Mouse (Mus musculus): ENCODE results near the gene Rgl1. TPM values are rescaled to one million over a fixed set of nuclear protein-coding genes. Genes with fewer than 3 reads are reported as not detected.
A peak's percentile ranks its signal among the peaks of the same experiment; 100 is the strongest.
"Not testable (repeated sequence)": the region's sequence is repeated elsewhere in the genome, so short reads cannot be mapped to it uniquely, and the experiment has no call there.

Rgl1 gene
- polyA plus RNA-seq, 1 experiment from 2014 or later: 42.8 TPM

DNA sequence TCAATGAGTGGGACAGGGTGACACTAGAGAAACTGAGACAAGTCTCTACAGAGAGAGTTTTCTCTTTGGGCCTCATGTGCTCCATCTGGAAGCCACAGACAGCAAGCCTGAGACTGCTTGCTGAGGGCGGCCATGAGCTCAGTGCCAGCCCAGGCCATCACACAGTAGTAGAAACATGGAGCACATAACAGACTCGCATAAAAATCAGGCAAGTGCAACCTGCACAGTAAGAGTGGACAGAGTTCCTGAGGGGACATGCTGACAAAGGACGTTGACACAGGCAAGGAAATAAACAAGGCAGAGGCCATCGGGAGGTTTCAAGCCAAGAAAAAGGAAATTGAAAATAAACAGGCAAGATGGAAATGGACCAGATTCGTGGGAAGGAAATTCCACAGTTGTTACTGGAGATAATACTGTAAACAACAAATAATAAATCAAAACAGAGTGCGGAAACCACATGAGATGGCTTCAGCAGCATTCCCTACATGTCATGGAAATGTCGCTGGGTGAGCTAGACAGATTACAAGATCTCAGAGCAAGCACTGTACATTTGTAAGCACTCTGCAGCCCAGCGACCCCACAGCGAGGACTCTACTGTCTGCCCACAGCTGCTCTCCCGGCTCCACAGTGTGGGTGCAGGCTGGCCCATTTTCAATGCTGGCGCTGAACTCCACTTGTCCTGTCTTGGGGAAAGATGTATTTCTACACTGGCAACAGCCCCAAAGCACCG is 88.5 kb downstream of the Rgl1 start:
- 72% methylated on average over 12 of the region's 12 CpGs for WGBS
- no peaks in the 10 kb centered on the region for H3K9me3 ChIP-seq
- H3K9ac ChIP-seq: no peak overlapping the region
- no peak overlapping the region for H3K27ac ChIP-seq
- ATAC-seq (ENCODE audit: insufficient number of reproducible peaks, low FRiP score, low TSS enrichment, low read depth): no peak
- H3K4me2 ChIP-seq: no peak overlapping the region
- H3K27me3 ChIP-seq: no peaks in the 10 kb centered on the region
- H3K36me3 ChIP-seq: no peaks in the 10 kb centered on the region
- peaks cover 10% of the 10 kb centered on the region for H3K4me1 ChIP-seq
- no peak overlapping the region for H3K4me3 ChIP-seq

DNA sequence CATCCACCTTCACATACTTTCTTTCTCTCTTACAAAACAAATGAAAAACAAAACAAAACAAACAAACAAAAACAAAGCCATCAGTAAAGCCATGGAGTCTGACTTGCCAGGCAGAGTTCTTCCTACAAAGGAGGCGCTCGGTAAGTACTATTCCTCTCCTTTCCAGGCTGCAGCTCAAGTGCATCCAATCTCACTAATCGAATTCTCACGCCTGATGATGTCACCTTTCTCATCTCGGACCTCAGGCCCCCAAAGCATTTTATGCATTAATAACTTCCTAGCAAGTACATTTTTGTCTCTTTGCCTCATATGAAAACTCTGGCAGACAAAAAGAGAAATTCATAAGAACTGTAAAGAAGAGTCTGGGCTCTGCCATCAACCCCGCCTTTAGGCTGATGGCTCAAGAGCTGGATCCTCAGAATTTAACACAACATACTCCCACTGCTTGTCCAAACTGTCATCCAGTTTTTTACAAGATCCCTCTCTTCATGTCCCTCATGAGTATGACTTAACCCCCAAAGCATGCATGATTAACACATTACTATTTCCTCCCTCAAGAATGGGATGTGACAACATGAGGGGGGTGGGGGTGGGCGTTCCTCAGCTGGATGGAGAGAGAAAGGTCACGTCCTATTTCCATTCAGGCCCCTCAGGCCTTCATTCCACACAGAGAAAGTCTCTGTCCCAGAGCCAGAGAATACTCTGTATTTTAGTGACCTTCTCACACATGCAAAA is 96.5 kb downstream of the Rgl1 start:
- Histone ChIP-seq H3K4me3 (no peak overlapping the region), H3K9me3 (no peaks in the 10 kb centered on the region), H3K4me1 (no peaks in the 10 kb centered on the region), H3K9ac (no peak overlapping the region), H3K36me3 (no peaks in the 10 kb centered on the region), H3K27ac (no peak overlapping the region), H3K27me3 (no peaks in the 10 kb centered on the region), H3K4me2 (no peak overlapping the region)
- 59% methylated on average over 8 of the region's 8 CpGs for WGBS
- ATAC-seq (ENCODE audit: insufficient number of reproducible peaks, low FRiP score, low TSS enrichment, low read depth): no peak

DNA sequence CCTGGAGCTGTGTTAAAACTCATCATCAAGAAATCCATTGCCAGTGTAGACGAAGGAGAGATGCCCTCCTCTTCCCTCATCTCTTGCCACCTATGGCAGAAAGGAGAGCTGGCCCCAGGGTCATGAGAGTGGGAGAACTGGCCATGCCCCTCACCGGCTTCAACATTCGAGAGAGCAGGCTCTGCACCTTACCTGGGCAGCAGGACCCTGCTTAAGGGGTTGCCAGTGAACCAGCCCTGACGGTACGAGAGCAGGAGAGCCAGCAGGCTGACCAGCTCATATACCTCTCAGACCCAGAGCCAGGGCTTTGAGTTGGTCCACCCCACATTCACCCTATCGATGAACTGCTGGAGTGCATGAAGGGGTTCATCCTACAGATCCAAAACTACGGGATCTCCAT is 105.7 kb downstream of the Rgl1 start:
- WGBS: 88% methylated on average over 7 of the region's 7 CpGs
- Histone ChIP-seq H3K4me3 (no peak overlapping the region), H3K27me3 (no peaks in the 10 kb centered on the region), H3K9me3 (no peaks in the 10 kb centered on the region), H3K36me3 (no peaks in the 10 kb centered on the region), H3K9ac (no peak overlapping the region), H3K27ac (no peak overlapping the region), H3K4me2 (no peak overlapping the region), H3K4me1 (no peaks in the 10 kb centered on the region)
- no peak for ATAC-seq (ENCODE audit: insufficient number of reproducible peaks, low FRiP score, low TSS enrichment, low read depth)

DNA sequence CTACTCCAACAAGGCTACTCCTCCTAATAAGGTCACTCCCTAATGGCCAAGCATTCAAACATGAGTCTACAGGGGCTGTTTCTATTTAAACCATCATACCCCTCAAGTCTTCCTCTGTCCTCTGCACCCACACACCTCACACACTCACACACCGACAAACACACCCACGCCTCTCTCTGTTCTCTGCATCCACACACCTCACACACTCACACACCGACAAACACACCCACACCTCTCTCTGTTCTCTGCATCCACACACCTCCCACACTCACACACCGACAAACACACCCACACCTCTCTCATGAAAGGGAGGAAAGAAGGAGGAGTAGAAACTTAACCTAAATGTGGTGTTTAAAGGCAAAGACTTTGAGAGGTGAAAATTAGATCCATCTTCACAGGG is 106.2 kb downstream of the Rgl1 start:
- Histone ChIP-seq H3K4me1 (no peaks in the 10 kb centered on the region), H3K27me3 (no peaks in the 10 kb centered on the region), H3K9me3 (no peaks in the 10 kb centered on the region), H3K4me2 (no peak overlapping the region), H3K4me3 (no peak overlapping the region), H3K9ac (no peak overlapping the region), H3K36me3 (no peaks in the 10 kb centered on the region), H3K27ac (no peak overlapping the region)
- 87% methylated on average over 4 of the region's 4 CpGs for WGBS
- ATAC-seq (ENCODE audit: insufficient number of reproducible peaks, low FRiP score, low TSS enrichment, low read depth): no peak

DNA sequence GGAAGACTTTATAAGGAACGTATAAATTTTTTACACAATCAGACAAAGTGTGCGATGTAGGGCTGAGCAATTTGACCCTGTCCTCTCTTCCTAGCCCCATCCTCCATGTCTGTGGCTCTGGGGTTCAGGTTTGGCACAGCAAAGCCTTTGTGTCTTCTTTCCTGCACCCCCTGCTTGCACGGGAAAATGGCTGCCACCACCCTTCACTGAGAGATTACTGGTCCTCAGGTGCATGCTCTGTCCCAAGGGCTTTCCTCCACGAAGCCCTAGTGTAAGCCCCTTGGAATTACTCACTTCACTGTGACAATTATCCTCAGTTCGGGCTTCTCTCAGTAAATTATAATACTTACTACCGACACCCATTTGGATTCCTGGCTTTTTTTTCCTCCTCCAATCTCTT is 109.5 kb downstream of the Rgl1 start:
- no peaks in the 10 kb centered on the region for H3K27me3 ChIP-seq
- H3K4me1 ChIP-seq: no peaks in the 10 kb centered on the region
- H3K9me3 ChIP-seq: no peaks in the 10 kb centered on the region
- no peak overlapping the region for H3K4me2 ChIP-seq
- H3K9ac ChIP-seq: no peak overlapping the region
- no peak for ATAC-seq (ENCODE audit: insufficient number of reproducible peaks, low FRiP score, low TSS enrichment, low read depth)
- WGBS: 81% methylated on average over 6 of the region's 6 CpGs
- no peak overlapping the region for H3K4me3 ChIP-seq
- H3K36me3 ChIP-seq: no peaks in the 10 kb centered on the region
- no peak overlapping the region for H3K27ac ChIP-seq

DNA sequence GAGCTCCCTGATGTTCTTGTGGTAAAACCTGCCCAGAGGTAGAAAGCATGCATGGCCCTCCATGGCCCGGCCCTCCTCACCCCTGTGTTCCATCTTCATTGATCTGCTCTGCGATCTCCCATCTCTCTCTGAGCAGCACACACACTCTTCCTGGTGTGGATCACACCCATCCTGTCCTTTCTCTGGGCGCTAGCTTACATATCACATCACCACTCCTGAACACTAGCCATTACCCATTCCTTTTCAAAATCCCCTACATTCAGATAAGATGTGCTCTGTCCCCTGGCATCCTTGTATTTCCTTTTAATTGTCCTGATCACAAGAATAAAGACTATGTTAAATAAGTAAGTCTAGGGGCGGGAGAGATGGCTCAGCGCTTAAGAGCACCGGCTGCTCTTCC is 111.3 kb downstream of the Rgl1 start:
- no peaks in the 10 kb centered on the region for H3K4me1 ChIP-seq
- no peaks in the 10 kb centered on the region for H3K9me3 ChIP-seq
- no peak overlapping the region for H3K27ac ChIP-seq
- H3K4me2 ChIP-seq: no peak overlapping the region
- no peaks in the 10 kb centered on the region for H3K36me3 ChIP-seq
- H3K9ac ChIP-seq: no peak overlapping the region
- ATAC-seq (ENCODE audit: insufficient number of reproducible peaks, low FRiP score, low TSS enrichment, low read depth): no peak
- H3K4me3 ChIP-seq: no peak overlapping the region
- 93% methylated on average over 6 of the region's 6 CpGs for WGBS
- no peaks in the 10 kb centered on the region for H3K27me3 ChIP-seq

DNA sequence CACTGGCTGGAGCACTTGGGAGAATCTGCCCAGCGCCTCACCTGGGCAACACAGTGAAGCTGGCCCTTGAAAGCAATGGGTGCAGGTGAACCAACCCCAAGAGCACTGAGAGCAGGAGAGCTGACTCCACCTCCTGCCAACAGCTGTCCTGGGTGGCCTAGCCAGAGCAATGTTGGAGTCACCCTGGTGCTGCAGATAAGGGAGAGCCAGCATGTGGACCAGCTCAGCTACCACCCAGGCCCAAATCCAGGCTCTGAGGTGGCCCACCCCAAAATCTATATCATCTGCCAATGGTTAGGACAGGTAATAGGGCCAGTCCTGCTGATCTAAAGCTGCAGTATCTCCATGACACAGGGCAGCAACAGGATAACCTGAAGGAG is 114.7 kb downstream of the Rgl1 start:
- 79% methylated on average over 1 of the region's 1 CpGs for WGBS
- H3K4me2 ChIP-seq: no peak overlapping the region
- no peaks in the 10 kb centered on the region for H3K4me1 ChIP-seq
- H3K9ac ChIP-seq: no peak overlapping the region
- no peak overlapping the region for H3K4me3 ChIP-seq
- H3K9me3 ChIP-seq: no peaks in the 10 kb centered on the region
- H3K27ac ChIP-seq: no peak overlapping the region
- ATAC-seq (ENCODE audit: insufficient number of reproducible peaks, low FRiP score, low TSS enrichment, low read depth): no peak
- H3K36me3 ChIP-seq: no peaks in the 10 kb centered on the region
- H3K27me3 ChIP-seq: no peaks in the 10 kb centered on the region

DNA sequence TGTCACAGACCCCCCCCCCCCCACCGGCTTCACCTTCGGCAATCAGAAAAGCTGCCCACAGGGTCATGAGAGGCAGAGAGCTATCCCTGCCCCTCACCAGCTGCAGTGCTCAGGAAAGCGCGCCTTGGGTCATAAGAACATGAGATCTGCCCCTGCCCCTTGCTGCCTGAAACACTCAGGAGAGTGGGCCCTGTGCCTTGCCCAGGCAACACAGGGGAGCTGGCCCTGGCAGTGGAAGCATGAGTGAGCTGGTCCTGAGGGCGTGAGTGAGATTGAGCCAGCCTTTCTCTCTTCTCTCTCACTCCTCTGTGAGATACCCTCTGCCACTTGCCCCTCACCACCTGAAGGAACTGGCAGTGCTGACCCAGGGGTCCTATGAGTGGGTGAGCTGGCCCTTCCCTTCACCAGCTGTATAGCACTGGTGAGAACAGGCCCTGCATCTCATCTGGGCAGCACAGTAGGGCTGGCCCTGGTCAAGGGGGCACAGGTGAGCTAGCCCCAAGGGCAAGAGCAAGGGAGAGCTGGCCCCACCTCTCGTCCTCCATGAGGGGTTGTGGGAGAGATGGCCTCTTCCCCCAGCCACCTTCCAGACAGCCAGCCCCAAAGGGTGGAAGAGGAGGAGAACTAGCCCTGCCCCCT is 115.2 kb downstream of the Rgl1 start:
- no peak overlapping the region for H3K27ac ChIP-seq
- no peak overlapping the region for H3K4me3 ChIP-seq
- H3K4me2 ChIP-seq: no peak overlapping the region
- H3K36me3 ChIP-seq: no peaks in the 10 kb centered on the region
- no peaks in the 10 kb centered on the region for H3K9me3 ChIP-seq
- no peak overlapping the region for H3K9ac ChIP-seq
- 87% methylated on average over 6 of the region's 6 CpGs for WGBS
- 0 out of 2 replicates have a peak, but pooled peaks have one; percentile 37 for ATAC-seq (ENCODE audit: insufficient number of reproducible peaks, low FRiP score, low TSS enrichment, low read depth)
- no peaks in the 10 kb centered on the region for H3K4me1 ChIP-seq
- no peaks in the 10 kb centered on the region for H3K27me3 ChIP-seq

DNA sequence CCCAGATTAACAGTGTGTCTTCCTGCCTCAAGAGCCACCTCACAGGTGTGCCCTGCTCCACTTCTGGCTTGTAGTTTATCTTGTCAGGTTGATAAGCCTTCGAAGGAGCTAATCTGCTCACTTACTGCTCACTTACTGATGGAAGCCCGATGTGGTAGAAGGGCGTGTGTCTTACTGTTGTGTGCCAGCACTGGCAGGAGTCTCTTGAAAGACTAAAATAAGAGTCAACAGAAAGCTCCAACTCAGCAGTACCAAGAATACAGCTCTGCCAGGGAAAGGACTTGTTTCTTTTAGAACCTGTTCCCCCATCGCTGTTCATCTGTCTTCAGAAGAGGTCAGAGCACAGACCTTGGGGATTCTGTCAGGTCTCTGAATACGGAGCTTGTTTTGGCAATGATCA is 118.1 kb downstream of the Rgl1 start:
- Histone ChIP-seq H3K9ac (no peak overlapping the region), H3K4me2 (no peak overlapping the region), H3K4me3 (no peak overlapping the region), H3K36me3 (no peaks in the 10 kb centered on the region), H3K27me3 (no peaks in the 10 kb centered on the region), H3K27ac (no peak overlapping the region), H3K9me3 (no peaks in the 10 kb centered on the region), H3K4me1 (no peaks in the 10 kb centered on the region)
- 83% methylated on average over 5 of the region's 5 CpGs for WGBS
- ATAC-seq (ENCODE audit: insufficient number of reproducible peaks, low FRiP score, low TSS enrichment, low read depth): no peak

DNA sequence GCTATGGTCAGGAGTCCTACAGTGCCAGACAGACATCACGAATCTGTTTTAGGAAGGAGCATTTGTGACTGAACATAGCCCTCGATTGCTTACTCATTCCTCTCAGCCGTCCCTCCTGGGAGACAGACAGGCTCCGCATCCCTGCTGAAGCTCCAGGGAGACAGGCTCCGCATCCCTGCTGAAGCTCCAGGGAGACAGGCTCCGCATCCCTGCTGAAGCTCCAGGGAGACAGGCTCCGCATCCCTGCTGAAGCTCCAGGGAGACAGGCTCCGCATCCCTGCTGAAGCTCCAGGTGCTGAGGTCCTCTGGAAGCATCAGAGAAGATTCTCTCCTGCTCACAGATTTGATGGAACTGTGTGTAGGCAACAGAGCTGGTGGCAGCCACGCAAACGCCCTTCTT is 123.9 kb downstream of the Rgl1 start:
- peaks cover 35% of the 10 kb centered on the region for H3K4me1 ChIP-seq
- H3K9me3 ChIP-seq; H3K36me3 ChIP-seq; H3K27me3 ChIP-seq; H3K27ac ChIP-seq; H3K4me2 ChIP-seq; H3K4me3 ChIP-seq; H3K9ac ChIP-seq; ATAC-seq (ENCODE audit: insufficient number of reproducible peaks, low FRiP score, low TSS enrichment, low read depth): not testable (repeated sequence)
- 71% methylated on average over 10 of the region's 10 CpGs for WGBS

DNA sequence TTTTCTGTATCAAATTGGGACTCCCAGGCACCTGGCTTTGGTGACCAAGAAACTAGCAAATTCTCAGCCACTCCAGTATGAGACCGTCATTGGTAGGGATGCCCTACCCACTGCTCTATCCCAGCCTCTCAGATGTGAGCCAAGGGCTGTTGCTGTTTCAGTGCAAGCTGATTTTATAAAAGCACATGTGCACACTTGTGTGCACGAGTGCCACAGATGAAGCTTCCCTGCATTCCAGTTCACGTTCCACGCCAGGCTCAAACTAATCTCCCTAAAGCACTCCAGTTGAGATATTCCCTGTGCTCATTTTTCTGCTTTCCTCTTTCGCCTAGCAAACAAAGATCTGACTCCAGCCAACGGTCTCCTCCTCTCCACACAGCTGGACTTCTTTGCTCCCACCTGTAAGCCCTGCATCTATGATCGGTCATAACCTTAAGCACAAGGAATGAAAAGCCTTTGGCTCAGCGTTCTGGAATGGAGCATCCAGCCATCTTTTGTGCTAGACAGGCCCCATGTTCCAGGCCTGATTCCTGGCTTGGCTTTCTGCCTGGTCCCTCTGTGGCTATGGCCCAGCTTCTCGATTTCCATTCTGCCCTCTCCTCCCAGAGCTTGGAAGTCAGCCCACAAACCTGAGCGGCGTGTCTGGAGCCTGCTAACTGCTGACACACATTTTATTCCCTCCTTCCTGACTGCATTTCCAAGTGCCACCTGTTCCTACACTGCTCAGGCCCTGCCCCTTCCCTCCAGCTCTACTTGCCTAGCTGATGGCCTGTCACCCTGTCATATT is 125.8 kb downstream of the Rgl1 start:
- no peaks in the 10 kb centered on the region for H3K36me3 ChIP-seq
- peaks cover 38% of the 10 kb centered on the region for H3K4me1 ChIP-seq
- WGBS: 22% methylated on average over 11 of the region's 11 CpGs
- ATAC-seq (ENCODE audit: insufficient number of reproducible peaks, low FRiP score, low TSS enrichment, low read depth): peak; percentile 87
- H3K27me3 ChIP-seq: no peaks in the 10 kb centered on the region
- no peak overlapping the region for H3K4me2 ChIP-seq
- no peaks in the 10 kb centered on the region for H3K9me3 ChIP-seq
- H3K4me3 ChIP-seq: no peak overlapping the region
- H3K9ac ChIP-seq: no peak overlapping the region
- peak overlapping the region; percentile 82 for H3K27ac ChIP-seq

DNA sequence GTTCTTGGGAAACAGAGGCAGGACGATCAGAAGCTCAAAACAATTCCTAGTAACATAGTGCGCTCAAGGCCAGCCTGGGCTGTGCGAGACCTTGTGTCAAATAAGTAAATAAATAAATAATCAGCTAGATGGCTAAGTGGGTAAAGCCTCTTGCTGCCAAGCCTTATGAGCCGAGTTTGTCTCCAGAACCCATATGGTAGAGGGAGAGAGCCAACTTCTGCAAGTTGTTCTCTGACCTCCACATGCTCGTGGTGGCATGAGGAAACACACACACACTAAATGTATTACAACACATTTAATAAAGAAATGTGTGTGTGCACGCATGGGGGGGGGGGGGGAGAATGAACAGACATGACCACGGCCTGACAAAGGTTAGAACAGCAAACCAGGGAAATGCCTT is 126.8 kb downstream of the Rgl1 start:
- Histone ChIP-seq H3K27me3 (no peaks in the 10 kb centered on the region), H3K27ac (no peak overlapping the region), H3K4me1 (peaks cover 38% of the 10 kb centered on the region), H3K36me3 (no peaks in the 10 kb centered on the region), H3K9ac (no peak overlapping the region), H3K4me3 (no peak overlapping the region), H3K4me2 (no peak overlapping the region), H3K9me3 (no peaks in the 10 kb centered on the region)
- 63% methylated on average over 7 of the region's 7 CpGs for WGBS
- no peak for ATAC-seq (ENCODE audit: insufficient number of reproducible peaks, low FRiP score, low TSS enrichment, low read depth)
